Mouse (Mus musculus) testis, adult 2 months (tissue): ENCODE data around the gene Il25.

Experiments
- CTCF ChIP-seq: fragments of 200-500 bp; IDR thresholded peaks from 2 replicates; pipeline ENCODE4 v1.5.1; 2012; ENCODE audit warnings: low read depth, mild to moderate bottlenecking, inconsistent platforms, low read length, moderate library complexity; ENCODE audit not compliant: control insufficient read depth, insufficient read depth, insufficient replicate concordance
- POLR2A ChIP-seq: fragments of 200-500 bp; IDR thresholded peaks from 2 replicates; pipeline ENCODE4 v1.6.1; 2012; ENCODE audit warnings: low read depth, mild to moderate bottlenecking, inconsistent platforms, low read length, moderate library complexity; ENCODE audit not compliant: control insufficient read depth

- TF ChIP-seq POLR2A (no peak), CTCF (no peak)
Observed at GRCm38 (mm10) chr14:54963727-54964126, 31.2 kb downstream of the Il25 start.
